Mouse (Mus musculus): ENCODE data around the gene Esrrg. TPM values are rescaled to one million over a fixed set of nuclear protein-coding genes. Genes with fewer than 3 reads are reported as not detected.

The Esrrg gene
- polyA plus RNA-seq, 1 experiment from 2014 or later, result 14.6 TPM

GRCm38 (mm10) chr1:187895459-187895858 is 286.9 kb downstream of the Esrrg start:
- H3K4me1 ChIP-seq (replicated peaks; ENCODE audit: control insufficient read depth, insufficient read depth, low read length), result no peaks in the 10 kb centered on the region
- no peaks in the 10 kb centered on the region for H3K27me3 ChIP-seq (ENCODE audit: control insufficient read depth, insufficient read depth, low read length)
- H3K36me3 ChIP-seq (ENCODE audit: control insufficient read depth, insufficient read depth, low read length), result no peaks in the 10 kb centered on the region
- 77% methylated on average over 1 of the region's 1 CpGs for WGBS
- H3K4me3 ChIP-seq (ENCODE audit: low read depth, low read length), result no peak overlapping the region
- H3K4me2 ChIP-seq (replicated peaks; ENCODE audit: low read depth, low read length), result no peak overlapping the region
- no peak for DNase-seq (ENCODE audit: low spot score)
- no peak overlapping the region for H3K9ac ChIP-seq (ENCODE audit: low read depth, low read length)
- H3K27ac ChIP-seq (ENCODE audit: low read depth, low read length), result no peak overlapping the region
- no peaks in the 10 kb centered on the region for H3K9me3 ChIP-seq (ENCODE audit: control insufficient read depth, low read length)
- ATAC-seq (ENCODE audit: low FRiP score), result no peak

- H3K4me2 ChIP-seq (replicated peaks; ENCODE audit: low read depth, low read length), result no peak overlapping the region
- no peaks in the 10 kb centered on the region for H3K9me3 ChIP-seq (ENCODE audit: control insufficient read depth, low read length)
- H3K36me3 ChIP-seq (ENCODE audit: control insufficient read depth, insufficient read depth, low read length), result no peaks in the 10 kb centered on the region
- H3K4me1 ChIP-seq (replicated peaks; ENCODE audit: control insufficient read depth, insufficient read depth, low read length), result no peaks in the 10 kb centered on the region
- 88% methylated on average over 3 of the region's 3 CpGs for WGBS
- no peak overlapping the region for H3K4me3 ChIP-seq (ENCODE audit: low read depth, low read length)
- ATAC-seq (ENCODE audit: low FRiP score) (no peak), DNase-seq (ENCODE audit: low spot score) (no peak)
- no peaks in the 10 kb centered on the region for H3K27me3 ChIP-seq (ENCODE audit: control insufficient read depth, insufficient read depth, low read length)
- no peak overlapping the region for H3K27ac ChIP-seq (ENCODE audit: low read depth, low read length)
- H3K9ac ChIP-seq (ENCODE audit: low read depth, low read length), result no peak overlapping the region
These were observed 287.7 kb downstream of the Esrrg start for GRCm38 (mm10) chr1:187896291-187896690.

- 93% methylated on average over 7 of the region's 7 CpGs for WGBS
- no peaks in the 10 kb centered on the region for H3K27me3 ChIP-seq (ENCODE audit: control insufficient read depth, insufficient read depth, low read length)
- DNase-seq (ENCODE audit: low spot score) (no peak), ATAC-seq (ENCODE audit: low FRiP score) (no peak)
- H3K4me2 ChIP-seq (replicated peaks; ENCODE audit: low read depth, low read length), result no peak overlapping the region
- no peaks in the 10 kb centered on the region for H3K36me3 ChIP-seq (ENCODE audit: control insufficient read depth, insufficient read depth, low read length)
- H3K9ac ChIP-seq (ENCODE audit: low read depth, low read length), result no peak overlapping the region
- no peak overlapping the region for H3K4me3 ChIP-seq (ENCODE audit: low read depth, low read length)
- H3K27ac ChIP-seq (ENCODE audit: low read depth, low read length), result no peak overlapping the region
- no peaks in the 10 kb centered on the region for H3K4me1 ChIP-seq (replicated peaks; ENCODE audit: control insufficient read depth, insufficient read depth, low read length)
- H3K9me3 ChIP-seq (ENCODE audit: control insufficient read depth, low read length), result no peaks in the 10 kb centered on the region
These were observed 288.3 kb downstream of the Esrrg start for GRCm38 (mm10) chr1:187896910-187897309.

DNA sequence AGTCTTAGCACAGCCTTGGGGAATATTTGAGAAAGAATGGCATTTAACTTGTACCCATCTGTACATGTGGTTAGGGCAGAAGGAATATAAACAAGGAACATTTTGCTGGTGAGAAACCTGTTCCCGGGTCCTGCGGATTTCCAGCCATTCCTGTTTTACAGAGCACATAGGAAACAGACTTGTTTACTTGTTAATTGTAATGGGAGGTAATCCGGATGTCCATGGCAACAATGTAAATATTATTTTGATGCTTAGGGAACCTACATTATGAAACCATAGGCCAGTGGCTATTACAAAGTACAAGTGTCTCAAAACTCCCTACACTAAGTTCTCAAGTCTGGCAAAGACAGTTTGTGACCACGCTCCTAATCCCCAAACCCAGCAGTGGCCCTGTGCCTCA is 290.9 kb downstream of the Esrrg start:
- Histone ChIP-seq H3K4me2 (replicated peaks; ENCODE audit: low read depth, low read length) (no peak overlapping the region), H3K4me3 (ENCODE audit: low read depth, low read length) (no peak overlapping the region), H3K9ac (ENCODE audit: low read depth, low read length) (no peak overlapping the region), H3K27me3 (ENCODE audit: control insufficient read depth, insufficient read depth, low read length) (no peaks in the 10 kb centered on the region), H3K9me3 (ENCODE audit: control insufficient read depth, low read length) (no peaks in the 10 kb centered on the region), H3K36me3 (ENCODE audit: control insufficient read depth, insufficient read depth, low read length) (no peaks in the 10 kb centered on the region), H3K4me1 (replicated peaks; ENCODE audit: control insufficient read depth, insufficient read depth, low read length) (no peaks in the 10 kb centered on the region), H3K27ac (ENCODE audit: low read depth, low read length) (no peak overlapping the region)
- DNase-seq (ENCODE audit: low spot score), result no peak
- WGBS, result 76% methylated on average over 4 of the region's 4 CpGs
- no peak for ATAC-seq (ENCODE audit: low FRiP score)

- Histone ChIP-seq H3K9me3 (ENCODE audit: control insufficient read depth, low read length) (no peaks in the 10 kb centered on the region), H3K27ac (ENCODE audit: low read depth, low read length) (no peak overlapping the region), H3K4me1 (replicated peaks; ENCODE audit: control insufficient read depth, insufficient read depth, low read length) (no peaks in the 10 kb centered on the region), H3K36me3 (ENCODE audit: control insufficient read depth, insufficient read depth, low read length) (no peaks in the 10 kb centered on the region), H3K4me3 (ENCODE audit: low read depth, low read length) (no peak overlapping the region), H3K4me2 (replicated peaks; ENCODE audit: low read depth, low read length) (no peak overlapping the region), H3K27me3 (ENCODE audit: control insufficient read depth, insufficient read depth, low read length) (no peaks in the 10 kb centered on the region), H3K9ac (ENCODE audit: low read depth, low read length) (no peak overlapping the region)
- ATAC-seq (ENCODE audit: low FRiP score), result no peak
- WGBS, result 64% methylated on average over 6 of the region's 6 CpGs
- DNase-seq (ENCODE audit: low spot score), result no peak
These were observed 292.2 kb downstream of the Esrrg start for GRCm38 (mm10) chr1:187900756-187901155.

- H3K36me3 ChIP-seq (ENCODE audit: control insufficient read depth, insufficient read depth, low read length), result no peaks in the 10 kb centered on the region
- WGBS, result 48% methylated on average over 3 of the region's 3 CpGs
- H3K4me3 ChIP-seq (ENCODE audit: low read depth, low read length), result no peak overlapping the region
- no peak overlapping the region for H3K9ac ChIP-seq (ENCODE audit: low read depth, low read length)
- H3K9me3 ChIP-seq (ENCODE audit: control insufficient read depth, low read length), result no peaks in the 10 kb centered on the region
- DNase-seq (ENCODE audit: low spot score), result no peak
- no peak overlapping the region for H3K27ac ChIP-seq (ENCODE audit: low read depth, low read length)
- no peak overlapping the region for H3K4me2 ChIP-seq (replicated peaks; ENCODE audit: low read depth, low read length)
- no peaks in the 10 kb centered on the region for H3K4me1 ChIP-seq (replicated peaks; ENCODE audit: control insufficient read depth, insufficient read depth, low read length)
- H3K27me3 ChIP-seq (ENCODE audit: control insufficient read depth, insufficient read depth, low read length), result no peaks in the 10 kb centered on the region
- no peak for ATAC-seq (ENCODE audit: low FRiP score)
These were observed 293.6 kb downstream of the Esrrg start for GRCm38 (mm10) chr1:187902176-187902575.

DNA sequence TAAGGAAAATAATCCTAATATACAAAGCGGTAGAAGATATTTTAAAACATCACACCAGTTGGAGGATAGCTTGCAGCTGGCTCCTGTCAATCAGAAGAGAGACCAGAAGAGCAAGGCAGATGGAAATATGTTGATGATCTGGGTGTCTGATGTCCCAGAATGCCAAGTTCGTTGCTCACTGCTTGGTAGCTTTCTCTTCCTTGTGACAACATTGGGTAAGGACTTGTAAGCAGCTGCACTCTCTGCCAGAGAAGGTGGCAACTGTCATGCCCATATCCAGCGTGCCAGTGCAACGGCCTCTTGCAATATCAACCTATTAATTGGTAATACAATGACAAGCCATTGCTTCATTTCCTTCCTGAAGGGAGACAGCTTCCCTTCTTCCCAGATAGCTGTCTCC is 296.1 kb downstream of the Esrrg start:
- no peak overlapping the region for H3K9ac ChIP-seq (ENCODE audit: low read depth, low read length)
- H3K9me3 ChIP-seq (ENCODE audit: control insufficient read depth, low read length), result no peaks in the 10 kb centered on the region
- no peak for DNase-seq (ENCODE audit: low spot score)
- H3K36me3 ChIP-seq (ENCODE audit: control insufficient read depth, insufficient read depth, low read length), result no peaks in the 10 kb centered on the region
- no peak for ATAC-seq (ENCODE audit: low FRiP score)
- no peak overlapping the region for H3K4me3 ChIP-seq (ENCODE audit: low read depth, low read length)
- 81% methylated on average over 4 of the region's 4 CpGs for WGBS
- H3K4me2 ChIP-seq (replicated peaks; ENCODE audit: low read depth, low read length), result no peak overlapping the region
- H3K27me3 ChIP-seq (ENCODE audit: control insufficient read depth, insufficient read depth, low read length), result no peaks in the 10 kb centered on the region
- no peak overlapping the region for H3K27ac ChIP-seq (ENCODE audit: low read depth, low read length)
- H3K4me1 ChIP-seq (replicated peaks; ENCODE audit: control insufficient read depth, insufficient read depth, low read length), result no peaks in the 10 kb centered on the region

DNA sequence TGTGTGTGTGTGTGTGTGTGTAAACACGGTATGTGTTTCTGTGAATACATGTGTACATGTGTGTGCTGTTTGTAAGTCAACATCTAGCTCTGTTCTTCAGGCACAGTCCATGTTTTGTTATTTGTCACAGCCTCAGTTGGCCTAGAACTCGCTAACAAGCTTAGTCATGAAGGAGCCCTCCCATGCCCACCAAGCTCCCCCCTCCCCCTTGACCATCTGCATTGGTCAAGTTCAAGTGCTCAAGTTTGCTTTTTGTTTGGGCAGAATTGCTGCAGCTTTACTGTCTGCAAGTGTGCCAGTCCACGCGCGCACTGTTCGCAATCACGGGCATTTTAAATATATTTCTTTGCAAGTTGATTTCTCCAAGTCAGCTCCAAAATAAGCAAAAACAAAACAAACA is 298.8 kb downstream of the Esrrg start:
- ATAC-seq (ENCODE audit: low FRiP score), result no peak
- Histone ChIP-seq H3K27ac (ENCODE audit: low read depth, low read length) (no peak overlapping the region), H3K4me3 (ENCODE audit: low read depth, low read length) (no peak overlapping the region), H3K9me3 (ENCODE audit: control insufficient read depth, low read length) (no peaks in the 10 kb centered on the region), H3K27me3 (ENCODE audit: control insufficient read depth, insufficient read depth, low read length) (no peaks in the 10 kb centered on the region), H3K4me1 (replicated peaks; ENCODE audit: control insufficient read depth, insufficient read depth, low read length) (no peaks in the 10 kb centered on the region), H3K36me3 (ENCODE audit: control insufficient read depth, insufficient read depth, low read length) (no peaks in the 10 kb centered on the region), H3K4me2 (replicated peaks; ENCODE audit: low read depth, low read length) (no peak overlapping the region), H3K9ac (ENCODE audit: low read depth, low read length) (no peak overlapping the region)
- 66% methylated on average over 7 of the region's 7 CpGs for WGBS
- DNase-seq (ENCODE audit: low spot score), result no peak

DNA sequence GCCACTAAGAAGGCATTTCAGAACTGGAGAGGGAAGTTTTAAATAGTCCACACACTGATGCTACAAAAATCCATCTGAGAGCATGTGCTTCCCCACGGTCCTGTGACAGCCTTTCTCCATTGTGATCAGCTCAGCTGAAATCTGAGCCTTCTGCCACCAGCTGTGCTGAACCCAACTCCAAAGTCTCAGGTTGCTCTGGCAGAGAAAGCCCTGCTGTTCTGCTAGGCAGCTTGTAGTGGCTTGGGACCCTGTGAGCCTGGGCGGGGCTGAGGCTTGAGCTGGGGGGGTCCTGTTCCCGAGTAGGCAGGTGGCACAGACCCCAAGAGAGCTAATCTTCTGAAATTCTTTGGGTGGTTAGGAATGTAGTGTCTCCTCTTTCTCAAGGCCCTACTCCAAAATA is 299.3 kb downstream of the Esrrg start:
- no peaks in the 10 kb centered on the region for H3K9me3 ChIP-seq (ENCODE audit: control insufficient read depth, low read length)
- 3% methylated on average over 3 of the region's 3 CpGs for WGBS
- no peaks in the 10 kb centered on the region for H3K27me3 ChIP-seq (ENCODE audit: control insufficient read depth, insufficient read depth, low read length)
- H3K36me3 ChIP-seq (ENCODE audit: control insufficient read depth, insufficient read depth, low read length), result no peaks in the 10 kb centered on the region
- H3K4me2 ChIP-seq (replicated peaks; ENCODE audit: low read depth, low read length), result no peak overlapping the region
- H3K4me1 ChIP-seq (replicated peaks; ENCODE audit: control insufficient read depth, insufficient read depth, low read length), result no peaks in the 10 kb centered on the region
- peak; percentile 61 for ATAC-seq (ENCODE audit: low FRiP score)
- DNase-seq (ENCODE audit: low spot score), result peak; percentile 49
- no peak overlapping the region for H3K9ac ChIP-seq (ENCODE audit: low read depth, low read length)
- H3K4me3 ChIP-seq (ENCODE audit: low read depth, low read length), result no peak overlapping the region
- no peak overlapping the region for H3K27ac ChIP-seq (ENCODE audit: low read depth, low read length)

All from hindbrain, embryonic 11.5 days (tissue).